Mouse (Mus musculus): ENCODE data around the gene Prokr1. TPM values are rescaled to one million over a fixed set of nuclear protein-coding genes. Genes with fewer than 3 reads are reported as not detected.

Gene Prokr1
- 1 to 10 TPM in 1 of 2 experiments, not detected in 1; 1.2 TPM for polyA plus RNA-seq (2012; fragmentation: generic; extraction: Trizol)

DNA sequence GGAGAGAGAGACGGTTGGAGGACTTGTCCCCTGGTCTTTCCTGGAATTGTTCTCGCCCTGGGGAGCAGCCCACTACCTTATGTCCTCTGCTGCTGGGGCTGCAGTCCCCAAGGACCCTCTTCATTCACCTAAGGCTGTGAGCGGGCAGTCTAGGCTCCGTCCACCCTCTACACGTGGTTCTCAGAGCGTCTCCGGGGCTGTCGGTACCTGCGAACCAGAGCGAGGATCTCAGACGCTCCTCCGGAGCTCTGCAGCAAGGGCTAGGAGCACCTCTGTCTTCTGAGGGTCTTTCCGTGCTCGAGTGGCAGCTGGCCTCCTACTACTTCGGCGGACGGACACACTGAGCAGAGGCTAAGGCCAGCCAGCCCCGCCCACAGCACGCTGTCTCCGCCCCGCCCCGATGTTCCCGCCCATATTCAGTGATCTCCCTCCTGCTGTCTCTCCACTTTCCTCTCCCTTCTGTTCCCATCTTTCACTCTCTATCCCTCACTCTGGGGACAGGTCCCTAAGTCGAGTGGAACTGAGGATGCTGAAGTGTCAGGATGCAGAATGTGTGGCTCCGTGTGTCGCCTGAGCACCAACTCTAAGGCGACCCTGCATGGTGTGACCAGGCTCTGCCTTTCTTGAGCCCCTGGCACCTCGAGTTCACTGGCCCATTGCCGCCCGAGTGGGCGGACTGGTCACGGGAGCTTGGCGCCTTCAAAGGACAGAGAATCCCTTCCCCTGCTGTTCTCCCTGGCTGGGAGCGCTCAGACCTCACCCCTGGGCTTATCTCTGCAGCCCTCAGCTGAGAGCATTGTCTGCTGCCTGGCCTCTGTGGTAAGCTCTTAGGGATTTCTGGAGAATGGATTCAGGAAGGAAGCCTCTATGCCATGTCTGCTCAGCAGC lies at the start of gene Prokr1:
Gene Prokr1, minus strand, starts transcription at position 350 of the 888 bp plus-strand sequence.

DNA sequence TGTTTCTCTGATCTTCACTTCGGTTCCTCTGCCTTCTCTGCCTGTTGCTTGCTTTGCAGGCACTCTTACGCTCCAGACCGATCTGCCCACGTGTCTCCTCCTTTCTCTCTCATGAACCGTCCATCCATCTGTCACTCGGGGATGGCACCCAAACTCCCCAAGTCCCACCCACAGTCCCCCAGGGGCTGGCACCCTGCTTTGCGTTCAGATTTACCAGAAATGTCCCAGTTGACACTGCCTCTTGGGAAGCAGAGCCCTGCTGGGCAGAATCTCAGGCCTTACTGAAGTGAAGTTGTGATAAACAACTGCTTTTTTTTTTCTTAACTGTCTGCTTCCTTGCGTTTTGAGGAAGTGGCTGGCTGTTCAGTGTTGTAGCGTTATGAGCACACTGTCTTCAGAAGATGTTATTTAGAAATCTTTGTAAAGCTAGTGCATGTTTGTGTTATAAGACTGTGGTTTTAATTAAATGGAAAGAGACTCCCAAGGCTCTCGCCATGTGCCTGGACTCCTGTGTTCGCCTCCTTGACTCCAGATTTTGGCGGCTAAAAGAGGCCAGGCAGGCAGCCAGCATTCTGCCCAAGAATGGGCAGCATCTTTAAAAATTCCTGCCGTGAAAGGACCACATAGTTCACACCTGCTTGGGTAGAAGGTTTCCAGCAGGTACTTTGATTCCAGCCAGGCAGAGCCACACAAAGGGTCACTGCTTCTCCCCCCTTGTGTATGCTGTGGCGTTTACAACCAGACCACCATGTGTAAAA lies 57.4 kb downstream of the Prokr1 start, which contains the start of gene Arhgap25:
Gene Arhgap25, minus strand, starts transcription at position 307 of the 758 bp plus-strand sequence.

Other genes with a start within 250 kb of the Prokr1 start
- gene Gkn1, start 239.8 kb downstream of the Prokr1 start, polyA plus RNA-seq (2012; fragmentation: generic; extraction: Trizol): not detected
- gene Gkn2, start 217.4 kb downstream of the Prokr1 start, polyA plus RNA-seq (2012; fragmentation: generic; extraction: Trizol): not detected
- not detected for gene Gkn3, start 201.8 kb downstream of the Prokr1 start, polyA plus RNA-seq (2012; fragmentation: generic; extraction: Trizol)
- not detected for gene Bmp10, start 161.7 kb downstream of the Prokr1 start, polyA plus RNA-seq (2012; fragmentation: generic; extraction: Trizol)
- under 1 TPM in 1 of 2 experiments, not detected in 1; 0.02 TPM for gene Arhgap25, start 57.5 kb downstream of the Prokr1 start, polyA plus RNA-seq (2012; fragmentation: generic; extraction: Trizol)
- gene Aplf, start 81.5 kb upstream of the Prokr1 start, polyA plus RNA-seq (2012; fragmentation: generic; extraction: Trizol): 1 to 10 TPM; 1.2 to 7.8 TPM
- under 1 TPM in 1 of 2 experiments, not detected in 1; 0.02 TPM for gene Efcc1, start 140.1 kb upstream of the Prokr1 start, polyA plus RNA-seq (2012; fragmentation: generic; extraction: Trizol)
- under 1 TPM in 1 of 2 experiments, not detected in 1; 0.15 TPM for gene Gp9, start 187.3 kb upstream of the Prokr1 start, polyA plus RNA-seq (2012; fragmentation: generic; extraction: Trizol)
- 10 to 100 TPM in 1 of 2 experiments, 1 to 10 TPM in 1; 5.5 to 18.3 TPM for gene Rab43, start 221.4 kb upstream of the Prokr1 start, polyA plus RNA-seq (2012; fragmentation: generic; extraction: Trizol)
- 1 to 10 TPM in 1 of 2 experiments, under 1 TPM in 1; 0.55 to 1.0 TPM for gene Gm45140, start 245.1 kb upstream of the Prokr1 start, polyA plus RNA-seq (2012; fragmentation: generic; extraction: Trizol)
- 10 to 100 TPM; 15.6 to 28.6 TPM for gene Isy1, start 248.1 kb upstream of the Prokr1 start, polyA plus RNA-seq (2012; fragmentation: generic; extraction: Trizol)

Data from C3H10T1/2 (cell line).